Mouse (Mus musculus): ENCODE data around the gene Spata2l. TPM values are rescaled to one million over a fixed set of nuclear protein-coding genes. Genes with fewer than 3 reads are reported as not detected.
"Not testable (repeated sequence)": the region's sequence is repeated elsewhere in the genome, so short reads cannot be mapped to it uniquely, and the experiment has no call there.

Spata2l gene
- polyA plus RNA-seq, 1 experiment from 2014 or later: 3.1 TPM

DNA sequence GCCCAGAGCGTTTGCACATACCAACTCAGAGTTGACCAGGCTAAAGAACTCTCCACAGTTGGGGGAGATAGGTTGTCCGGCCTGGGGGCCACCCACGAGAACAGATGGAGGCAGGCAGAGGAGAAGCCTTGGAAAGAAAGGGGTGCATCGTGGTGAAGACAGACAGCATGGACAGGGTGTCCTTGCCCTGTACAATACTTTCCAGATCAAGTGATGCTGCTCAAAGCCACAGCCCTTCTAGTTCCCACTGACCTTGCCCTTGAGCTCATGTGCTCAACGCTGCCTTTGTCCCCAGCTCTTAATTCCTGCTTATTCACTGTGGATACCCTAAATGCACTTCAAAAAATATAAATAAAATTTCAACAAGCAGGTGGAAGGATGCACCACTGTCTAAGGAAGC, 38.4 kb upstream of the Spata2l start:
- Histone ChIP-seq H3K27ac (ENCODE audit: low read depth, low read length) (no peak overlapping the region), H3K4me2 (ENCODE audit: low read depth) (no peak overlapping the region), H3K9me3 (ENCODE audit: control insufficient read depth, low read length) (no peaks in the 10 kb centered on the region), H3K4me3 (ENCODE audit: low read depth, low read length) (no peak overlapping the region), H3K9ac (ENCODE audit: low read length) (no peak overlapping the region), H3K27me3 (ENCODE audit: control insufficient read depth, insufficient read depth, low read length) (no peaks in the 10 kb centered on the region), H3K4me1 (ENCODE audit: control insufficient read depth, insufficient read depth, low read length) (no peaks in the 10 kb centered on the region), H3K36me3 (ENCODE audit: control insufficient read depth, insufficient read depth, low read length) (no peaks in the 10 kb centered on the region)
- ATAC-seq (ENCODE audit: insufficient read depth, low FRiP score, low TSS enrichment) (no peak), DNase-seq (ENCODE audit: low spot score) (no peak)
- 83% methylated on average over 5 of the region's 5 CpGs for WGBS

DNA sequence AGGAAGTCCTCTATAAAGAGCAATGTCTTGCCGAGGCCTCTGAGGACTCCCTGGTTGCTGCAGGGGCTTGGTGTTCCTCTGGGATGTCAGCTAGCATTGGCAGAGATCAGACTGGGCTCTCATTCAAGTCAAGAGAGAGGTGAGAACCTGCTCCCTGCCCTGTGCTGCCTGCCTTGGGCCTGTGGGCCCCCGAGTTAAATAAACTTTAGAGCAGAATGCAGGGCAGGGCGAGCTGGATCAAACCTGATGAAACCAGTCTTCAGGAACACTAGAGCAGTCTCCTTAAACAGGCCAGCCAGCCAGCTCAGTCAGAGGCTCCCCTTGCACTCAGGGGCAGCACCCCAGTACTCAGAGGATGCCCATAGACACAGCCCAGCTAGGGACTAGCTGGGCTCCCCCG, 35.9 kb upstream of the Spata2l start:
- H3K4me3 ChIP-seq (ENCODE audit: low read depth, low read length): no peak overlapping the region
- H3K9ac ChIP-seq (ENCODE audit: low read length): no peak overlapping the region
- no peak for ATAC-seq (ENCODE audit: insufficient read depth, low FRiP score, low TSS enrichment)
- H3K27me3 ChIP-seq (ENCODE audit: control insufficient read depth, insufficient read depth, low read length): no peaks in the 10 kb centered on the region
- H3K27ac ChIP-seq (ENCODE audit: low read depth, low read length): no peak overlapping the region
- H3K9me3 ChIP-seq (ENCODE audit: control insufficient read depth, low read length): no peaks in the 10 kb centered on the region
- H3K4me2 ChIP-seq (ENCODE audit: low read depth): no peak overlapping the region
- 84% methylated on average over 4 of the region's 4 CpGs for WGBS
- peaks cover 5% of the 10 kb centered on the region for H3K36me3 ChIP-seq (ENCODE audit: control insufficient read depth, insufficient read depth, low read length)
- no peak for DNase-seq (ENCODE audit: low spot score)
- H3K4me1 ChIP-seq (ENCODE audit: control insufficient read depth, insufficient read depth, low read length): no peaks in the 10 kb centered on the region

DNA sequence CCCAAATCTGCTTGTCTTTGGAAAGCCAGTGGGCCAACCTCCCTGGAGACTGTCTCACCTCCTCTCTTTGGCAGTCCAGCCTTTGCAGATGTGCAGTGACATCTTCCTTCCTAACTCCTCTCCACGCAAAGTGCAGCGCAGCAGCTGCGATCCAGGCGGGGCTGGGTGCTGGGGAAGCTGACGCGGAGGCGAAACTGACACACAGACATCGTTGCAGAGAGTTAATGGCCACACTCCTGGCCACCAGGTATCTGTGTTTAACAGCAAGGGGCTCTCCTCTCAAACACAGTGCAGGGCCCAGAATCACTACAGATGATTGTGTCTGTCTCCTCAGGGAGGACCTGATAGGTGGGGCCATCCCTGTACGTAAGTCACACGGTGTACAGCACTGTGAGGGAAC, 35.1 kb upstream of the Spata2l start:
- WGBS: 91% methylated on average over 10 of the region's 10 CpGs
- Histone ChIP-seq H3K36me3 (ENCODE audit: control insufficient read depth, insufficient read depth, low read length) (peaks cover 5% of the 10 kb centered on the region), H3K27ac (ENCODE audit: low read depth, low read length) (no peak overlapping the region), H3K9me3 (ENCODE audit: control insufficient read depth, low read length) (no peaks in the 10 kb centered on the region), H3K4me3 (ENCODE audit: low read depth, low read length) (no peak overlapping the region), H3K9ac (ENCODE audit: low read length) (no peak overlapping the region), H3K4me1 (ENCODE audit: control insufficient read depth, insufficient read depth, low read length) (no peaks in the 10 kb centered on the region), H3K27me3 (ENCODE audit: control insufficient read depth, insufficient read depth, low read length) (no peaks in the 10 kb centered on the region), H3K4me2 (ENCODE audit: low read depth) (no peak overlapping the region)
- DNase-seq (ENCODE audit: low spot score): no peak
- ATAC-seq (ENCODE audit: insufficient read depth, low FRiP score, low TSS enrichment): no peak

DNA sequence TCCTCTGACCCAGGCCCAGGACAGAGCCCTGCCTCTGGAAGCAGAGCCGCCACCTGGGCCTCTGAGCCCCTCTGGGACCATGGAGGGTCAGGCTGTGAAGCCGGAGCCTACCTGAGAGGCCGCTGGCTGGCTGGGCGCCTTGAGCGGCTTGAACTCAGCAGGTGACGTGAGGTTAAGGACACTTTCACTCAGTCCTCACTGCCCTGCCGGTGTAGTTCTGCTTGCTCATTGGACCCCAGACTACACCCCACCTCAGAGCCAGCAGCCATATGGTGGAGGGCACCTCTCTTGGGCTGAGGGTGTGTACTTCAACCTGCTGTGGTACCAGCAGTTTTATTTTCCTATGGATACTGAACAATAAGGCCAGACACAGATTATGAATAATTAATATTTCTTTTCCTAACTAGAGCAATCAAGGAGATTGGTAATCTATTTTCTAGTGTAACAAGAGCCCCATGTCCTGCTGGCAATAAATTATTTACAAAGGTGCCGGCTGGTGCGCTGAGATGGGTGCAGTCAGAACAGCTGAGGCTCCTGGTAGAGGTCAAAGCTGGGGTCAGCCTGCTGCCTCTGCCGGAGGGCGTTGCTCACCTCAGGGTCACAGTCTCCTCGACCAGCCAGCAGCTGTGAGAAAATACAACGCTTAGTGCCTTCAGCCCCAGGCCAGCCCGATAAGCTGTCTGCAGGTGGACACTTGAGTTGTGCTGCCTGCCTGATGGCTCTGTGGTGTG, 32.1 kb upstream of the Spata2l start:
- peaks cover 10% of the 10 kb centered on the region for H3K36me3 ChIP-seq (ENCODE audit: control insufficient read depth, insufficient read depth, low read length)
- no peak overlapping the region for H3K4me2 ChIP-seq (ENCODE audit: low read depth)
- ATAC-seq (ENCODE audit: insufficient read depth, low FRiP score, low TSS enrichment): no peak; the same call in 1 of the 2 replicates
- H3K9me3 ChIP-seq (ENCODE audit: control insufficient read depth, low read length): no peaks in the 10 kb centered on the region
- no peak overlapping the region for H3K4me3 ChIP-seq (ENCODE audit: low read depth, low read length)
- peak; percentile 51 for DNase-seq (ENCODE audit: low spot score)
- H3K4me1 ChIP-seq (ENCODE audit: control insufficient read depth, insufficient read depth, low read length): no peaks in the 10 kb centered on the region
- 72% methylated on average over 14 of the region's 14 CpGs for WGBS
- H3K27ac ChIP-seq (ENCODE audit: low read depth, low read length): peak overlapping the region; percentile 64; the same call in 1 of the 2 replicates
- no peaks in the 10 kb centered on the region for H3K27me3 ChIP-seq (ENCODE audit: control insufficient read depth, insufficient read depth, low read length)
- no peak overlapping the region for H3K9ac ChIP-seq (ENCODE audit: low read length)

- WGBS: 87% methylated on average over 8 of the region's 8 CpGs
- H3K36me3 ChIP-seq (ENCODE audit: control insufficient read depth, insufficient read depth, low read length); H3K9ac ChIP-seq (ENCODE audit: low read length); H3K4me2 ChIP-seq (ENCODE audit: low read depth); H3K27ac ChIP-seq (ENCODE audit: low read depth, low read length); H3K4me3 ChIP-seq (ENCODE audit: low read depth, low read length); DNase-seq (ENCODE audit: low spot score); ATAC-seq (ENCODE audit: insufficient read depth, low FRiP score, low TSS enrichment); H3K9me3 ChIP-seq (ENCODE audit: control insufficient read depth, low read length); H3K27me3 ChIP-seq (ENCODE audit: control insufficient read depth, insufficient read depth, low read length): not testable (repeated sequence)
- peaks cover 18% of the 10 kb centered on the region for H3K4me1 ChIP-seq (ENCODE audit: control insufficient read depth, insufficient read depth, low read length)
Measured at GRCm38 (mm10) chr8:123257593-123257992, 21.6 kb upstream of the Spata2l start.

DNA sequence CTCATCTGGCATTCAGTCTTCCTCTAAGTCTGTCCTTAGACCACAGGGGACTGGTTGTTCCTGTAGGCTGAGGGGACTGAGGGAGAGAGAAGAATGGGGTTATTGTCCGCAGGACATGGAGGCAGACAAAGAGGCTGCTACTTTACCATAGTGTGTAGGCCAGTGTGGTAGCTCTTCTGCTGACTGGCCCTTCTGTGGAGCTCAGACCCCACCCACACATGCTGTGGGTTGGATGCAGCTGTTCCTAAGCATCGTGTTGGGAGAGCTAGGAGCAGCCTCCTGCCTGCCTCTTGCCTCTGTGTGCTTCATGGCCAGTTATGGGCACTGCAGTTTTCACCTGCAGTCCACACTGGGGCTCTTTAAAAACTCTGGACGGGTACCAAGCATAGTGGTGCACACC, 21.1 kb upstream of the Spata2l start:
- peaks cover 18% of the 10 kb centered on the region for H3K4me1 ChIP-seq (ENCODE audit: control insufficient read depth, insufficient read depth, low read length)
- DNase-seq (ENCODE audit: low spot score): no peak
- H3K9ac ChIP-seq (ENCODE audit: low read length): no peak overlapping the region
- WGBS: 90% methylated on average over 3 of the region's 3 CpGs
- H3K36me3 ChIP-seq (ENCODE audit: control insufficient read depth, insufficient read depth, low read length): peaks cover 7% of the 10 kb centered on the region
- H3K4me3 ChIP-seq (ENCODE audit: low read depth, low read length): no peak overlapping the region
- no peak for ATAC-seq (ENCODE audit: insufficient read depth, low FRiP score, low TSS enrichment)
- no peak overlapping the region for H3K4me2 ChIP-seq (ENCODE audit: low read depth)
- H3K9me3 ChIP-seq (ENCODE audit: control insufficient read depth, low read length): no peaks in the 10 kb centered on the region
- H3K27me3 ChIP-seq (ENCODE audit: control insufficient read depth, insufficient read depth, low read length): no peaks in the 10 kb centered on the region
- H3K27ac ChIP-seq (ENCODE audit: low read depth, low read length): no peak overlapping the region

GRCm38 (mm10) chr8:123255170-123255569, 19.1 kb upstream of the Spata2l start:
- no peak overlapping the region for H3K27ac ChIP-seq (ENCODE audit: low read depth, low read length)
- H3K9ac ChIP-seq (ENCODE audit: low read length): peak overlapping the region; percentile 87; the same call in 1 of the 2 replicates
- H3K4me1 ChIP-seq (ENCODE audit: control insufficient read depth, insufficient read depth, low read length): peaks cover 18% of the 10 kb centered on the region
- no peak for ATAC-seq (ENCODE audit: insufficient read depth, low FRiP score, low TSS enrichment)
- peaks cover 10% of the 10 kb centered on the region for H3K36me3 ChIP-seq (ENCODE audit: control insufficient read depth, insufficient read depth, low read length)
- no peaks in the 10 kb centered on the region for H3K9me3 ChIP-seq (ENCODE audit: control insufficient read depth, low read length)
- H3K27me3 ChIP-seq (ENCODE audit: control insufficient read depth, insufficient read depth, low read length): no peaks in the 10 kb centered on the region
- DNase-seq (ENCODE audit: low spot score): no peak
- WGBS: 73% methylated on average over 6 of the region's 6 CpGs
- H3K4me3 ChIP-seq (ENCODE audit: low read depth, low read length): peak overlapping the region; percentile 98
- H3K4me2 ChIP-seq (ENCODE audit: low read depth): peak overlapping the region; percentile 93

GRCm38 (mm10) chr8:123254099-123254885, 18.3 kb upstream of the Spata2l start, which contains the start of the genes Zfp276 and Vps9d1:
Gene Zfp276 (plus strand): TSS chr8:123254195.
Gene Vps9d1 (minus strand): TSS chr8:123254348.
- under 1% methylated on average over 86 of the region's 99 CpGs for WGBS
- Histone ChIP-seq H3K9ac (ENCODE audit: low read length) (peak within 1 kb of the TSS; percentile 87), H3K4me3 (ENCODE audit: low read depth, low read length) (peak within 1 kb of the TSS; percentile 98), H3K9me3 (ENCODE audit: control insufficient read depth, low read length) (no peaks in the 10 kb centered on the region), H3K4me1 (ENCODE audit: control insufficient read depth, insufficient read depth, low read length) (peaks cover 18% of the 10 kb centered on the region), H3K27me3 (ENCODE audit: control insufficient read depth, insufficient read depth, low read length) (no peaks in the 10 kb centered on the region), H3K4me2 (ENCODE audit: low read depth) (peak within 1 kb of the TSS; percentile 93), H3K36me3 (ENCODE audit: control insufficient read depth, insufficient read depth, low read length) (peaks cover 8% of the 10 kb centered on the region), H3K27ac (ENCODE audit: low read depth, low read length) (peak within 1 kb of the TSS; percentile 58)
- peak; percentile 89 for ATAC-seq (ENCODE audit: insufficient read depth, low FRiP score, low TSS enrichment)
- peak; percentile 89 for DNase-seq (ENCODE audit: low spot score)

Measured in neural tube, embryonic 11.5 days (tissue).